Mouse (Mus musculus) left cerebral cortex, postnatal 10 days (tissue): ENCODE results near the gene Uhrf2. TPM values are rescaled to one million over a fixed set of nuclear protein-coding genes. Genes with fewer than 3 reads are reported as not detected.
"Not testable (repeated sequence)": the region's sequence is repeated elsewhere in the genome, so short reads cannot be mapped to it uniquely, and the experiment has no call there.

Experiments
- DNase-seq, 2 experiments: peaks; one replicate each; pipeline ENCODE4 v3.0.0; 2021 to 2022; ENCODE audit warnings: low spot score in 2 of 2, mixed read lengths in 1 of 2; ENCODE audit errors: extremely low spot score in 1 of 2
- intact Hi-C: fragments of 180-260 bp; cut with DNase I; formaldehyde crosslinking; loops from one replicate; pipeline ENCODE4 v1.15.1; 2025
- total RNA-seq, 2 experiments: library from RNA; stranded (reverse); gene quantifications; 2 replicates each; pipeline ENCODE4 v1.2.3; 2021

Gene Uhrf2
- total RNA-seq = 10 to 100 TPM; 43.6 to 47.4 TPM

- DNase-seq = peak; percentile 94 to 98
- intact Hi-C loops = loop anchor here (5.0 kb wide), 1 partner anchor 87 kb away; no protein-coding TSS in a partner anchor
Observed at GRCm38 (mm10) chr19:30029894-30030635, at the start of gene Uhrf2. TSS of gene Uhrf2 (plus strand) at chr19:30030513.

- intact Hi-C loops = loop anchor here (10.0 kb wide), 1 partner anchor 310 kb away; no protein-coding TSS in a partner anchor
- peak in 1 of 2 experiments; percentile 28 for DNase-seq
Observed at GRCm38 (mm10) chr19:29984208-29985005, 45.9 kb upstream of the Uhrf2 start.

GRCm38 (mm10) chr19:29986464-29987091, 43.7 kb upstream of the Uhrf2 start:
- intact Hi-C loops = loop anchor here (10.0 kb wide), 1 partner anchor 312 kb away; no protein-coding TSS in a partner anchor

GRCm38 (mm10) chr19:30000406-30001365, 29.6 kb upstream of the Uhrf2 start:
- intact Hi-C loops = no loop called here
- DNase-seq = no peak

More at GRCm38 (mm10) chr19:29986464-29987091, 43.7 kb upstream of the Uhrf2 start:
- no peak for DNase-seq

GRCm38 (mm10) chr19:30001550-30001949, 28.8 kb upstream of the Uhrf2 start:
- intact Hi-C loops = no loop called here
- DNase-seq = no peak

- no peak for DNase-seq
- intact Hi-C loops = no loop called here
Observed at GRCm38 (mm10) chr19:30003621-30004020, 26.7 kb upstream of the Uhrf2 start, which contains the start of gene Trpd52l3. TSS of gene Trpd52l3 (plus strand) at chr19:30003790.

GRCm38 (mm10) chr19:30006371-30006770, 23.9 kb upstream of the Uhrf2 start:
- DNase-seq = no peak
- intact Hi-C loops = no loop called here

GRCm38 (mm10) chr19:30010520-30011296, 19.6 kb upstream of the Uhrf2 start:
- intact Hi-C loops = no loop called here
- no peak for DNase-seq

GRCm38 (mm10) chr19:30014331-30014730, 16.0 kb upstream of the Uhrf2 start:
- DNase-seq = no peak
- intact Hi-C loops = no loop called here

- intact Hi-C loops = no loop called here
- DNase-seq = no peak
Observed at GRCm38 (mm10) chr19:30016156-30016555, 14.2 kb upstream of the Uhrf2 start.

- DNase-seq, intact Hi-C loops: not testable (repeated sequence)
Observed at GRCm38 (mm10) chr19:30023419-30023818, 6.9 kb upstream of the Uhrf2 start.

GRCm38 (mm10) chr19:30029002-30029710, 1.2 kb upstream of the Uhrf2 start:
- DNase-seq = no peak
- intact Hi-C loops = no loop called here

GRCm38 (mm10) chr19:30030636-30031467, 539 bp downstream of the Uhrf2 start:
- DNase-seq = peak in 1 of 2 experiments; percentile 47
- intact Hi-C loops = loop anchor here (5.0 kb wide), 1 partner anchor 86 kb away; no protein-coding TSS in a partner anchor

GRCm38 (mm10) chr19:30031468-30031931, 1.2 kb downstream of the Uhrf2 start:
- no peak for DNase-seq
- intact Hi-C loops = loop anchor here (5.0 kb wide), 1 partner anchor 86 kb away; no protein-coding TSS in a partner anchor

GRCm38 (mm10) chr19:30032206-30032605, 1.9 kb downstream of the Uhrf2 start:
- intact Hi-C loops = loop anchor here (5.0 kb wide), 1 partner anchor 85 kb away; no protein-coding TSS in a partner anchor
- no peak for DNase-seq

GRCm38 (mm10) chr19:30035361-30035760, 5.0 kb downstream of the Uhrf2 start:
- intact Hi-C loops = no loop called here

More at GRCm38 (mm10) chr19:30035361-30035760, 5.0 kb downstream of the Uhrf2 start:
- DNase-seq = no peak
